Comparison of ENCODE assay signal across 18 mouse cellular contexts in the genomic region with DNA sequence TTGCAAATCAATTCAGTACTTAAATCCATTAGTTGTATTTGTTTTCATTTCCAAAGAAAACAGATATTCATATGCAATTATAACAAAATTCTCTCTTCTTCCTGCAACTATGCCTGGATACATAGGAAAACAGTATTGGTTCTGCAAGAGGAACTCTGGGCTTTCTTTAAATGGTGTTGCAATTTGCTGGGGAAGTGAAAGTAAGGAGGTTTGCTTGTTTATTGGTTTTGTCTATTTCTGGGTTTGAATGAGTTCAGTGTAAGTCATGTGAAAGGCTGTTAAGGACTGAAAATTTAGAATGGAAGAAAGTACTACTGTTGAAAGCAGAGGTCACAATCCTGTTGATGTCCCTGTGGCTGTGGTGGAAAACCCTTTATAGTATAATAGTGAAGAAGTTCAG.
DNase-seq lines count a peak whose midpoint lies in the region; ATAC-seq lines count a peak whose summit lies in the region.
"Had no signal": no experiment of that assay in that cellular context is flagged by ENCODE, and none has a peak within 500 bp of the region (broad histone marks: within the 10 kb centered on the region; RNA-seq: fewer than 3 reads in every experiment).

No protein-coding gene starts in this region.

- H3K27me3 ChIP-seq in liver, embryonic 16.5 days (ENCODE audit: control insufficient read depth, insufficient read depth, low read depth, low read length) = no peaks in the 10 kb centered on the region
- H3K27me3 ChIP-seq in liver, embryonic 11.5 days (replicated peaks; ENCODE audit: control insufficient read depth, insufficient read depth, low read length) = no peaks in the 10 kb centered on the region
- H3K27me3 ChIP-seq: forebrain, embryonic 15.5 days; neural tube, embryonic 13.5 days had no signal

- H3K4me1 ChIP-seq in liver, embryonic 16.5 days (ENCODE audit: control insufficient read depth, low read depth, low read length) = no peaks in the 10 kb centered on the region
- no peaks in the 10 kb centered on the region for H3K4me1 ChIP-seq in liver, embryonic 11.5 days (replicated peaks; ENCODE audit: control insufficient read depth, insufficient read depth, low read length)
- H3K4me1 ChIP-seq: forebrain, embryonic 15.5 days; neural tube, embryonic 13.5 days had no signal

- no peak overlapping the region for H3K9ac ChIP-seq in liver, embryonic 16.5 days (ENCODE audit: low read depth, low read length)
- no peak overlapping the region for H3K9ac ChIP-seq in liver, embryonic 11.5 days (ENCODE audit: low read depth, low read length)
- H3K9ac ChIP-seq: forebrain, embryonic 15.5 days; neural tube, embryonic 13.5 days had no signal

- DNase-seq in kidney, adult 9 months = peak; percentile 1
- DNase-seq in kidney, postnatal 4 days = no peak
- DNase-seq in liver, embryonic 11.5 days (ENCODE audit: low spot score) = no peak
- DNase-seq in skeletal muscle tissue, adult 2 months (ENCODE audit: low read depth, low spot score) = peak; percentile 20
- DNase-seq in cerebellum, postnatal 10 days = no peak
- no peak for DNase-seq in B cell, adult 2 months
- DNase-seq: cerebellum, adult 9-10 months; embryo, embryonic 11 days; gastrocnemius, postnatal 14 days; kidney, adult 18-20 months; kidney, postnatal 10 days; right cerebral cortex, adult 18-20 months had no signal

- no peaks in the 10 kb centered on the region for H3K36me3 ChIP-seq in liver, embryonic 16.5 days (ENCODE audit: control insufficient read depth, insufficient read depth)
- no peaks in the 10 kb centered on the region for H3K36me3 ChIP-seq in liver, embryonic 11.5 days (ENCODE audit: control insufficient read depth, insufficient read depth, low read length)
- H3K36me3 ChIP-seq: forebrain, embryonic 15.5 days; neural tube, embryonic 13.5 days had no signal

- H3K9me3 ChIP-seq in liver, embryonic 16.5 days (replicated peaks; ENCODE audit: control insufficient read depth, low read length) = no peaks in the 10 kb centered on the region
- no peaks in the 10 kb centered on the region for H3K9me3 ChIP-seq in liver, embryonic 11.5 days (ENCODE audit: control insufficient read depth, low read length)
- H3K9me3 ChIP-seq: forebrain, embryonic 15.5 days; neural tube, embryonic 13.5 days had no signal

- H3K27ac ChIP-seq in liver, embryonic 16.5 days (ENCODE audit: low read length) = no peak overlapping the region
- no peak overlapping the region for H3K27ac ChIP-seq in liver, embryonic 11.5 days (ENCODE audit: low read depth, low read length)
- H3K27ac ChIP-seq: forebrain, embryonic 15.5 days; neural tube, embryonic 13.5 days had no signal

- ATAC-seq in liver, embryonic 16.5 days (ENCODE audit: low read depth) = peak; percentile 27; the same call in 1 of the 2 replicates
- no peak for ATAC-seq in liver, embryonic 11.5 days (replicated peaks; ENCODE audit: low FRiP score)
- ATAC-seq in common myeloid progenitor, adult 5-6 weeks (replicated peaks; ENCODE audit: low read depth, poor library complexity, severe bottlenecking) = peak; percentile 88
- ATAC-seq: forebrain, embryonic 15.5 days; lung, postnatal 0 days had no signal

- no peak overlapping the region for H3K4me3 ChIP-seq in liver, embryonic 16.5 days (ENCODE audit: low read depth, low read length)
- H3K4me3 ChIP-seq in liver, embryonic 11.5 days (ENCODE audit: low read depth, low read length) = no peak overlapping the region
- H3K4me3 ChIP-seq: forebrain, embryonic 15.5 days; neural tube, embryonic 13.5 days had no signal

- no peak overlapping the region for H3K4me2 ChIP-seq in liver, embryonic 16.5 days (ENCODE audit: low read depth, low read length)
- no peak overlapping the region for H3K4me2 ChIP-seq in liver, embryonic 11.5 days
- H3K4me2 ChIP-seq: forebrain, embryonic 15.5 days; midbrain, embryonic 11.5 days; neural tube, embryonic 13.5 days had no signal

Comparison
In these comparisons a context has a peak if more than half of its experiments do, and no peak if none do; other contexts are left out.
1. DNase-seq: peak in kidney, adult 9 months (single experiment) and skeletal muscle tissue, adult 2 months (single experiment); none in kidney, postnatal 4 days (0 of 2), liver, embryonic 11.5 days (single experiment), cerebellum, postnatal 10 days (0 of 2) and B cell, adult 2 months (0 of 2).